Mouse (Mus musculus): ENCODE measurements around the gene Tnip3.

GRCm38 (mm10) chr6:65598522-65598921 lies 73.4 kb downstream of the Tnip3 start:
- TF ChIP-seq CTCF (IDR thresholded peaks at IDR 0.05; ENCODE audit: insufficient read depth, low read depth, low read length) (no peak), POLR2A (IDR thresholded peaks at IDR 0.05; ENCODE audit: insufficient read depth, low read depth, low read length) (no peak)

All from olfactory bulb, adult 2 months (tissue).